Mouse (Mus musculus) heart, embryonic 10.5 days (tissue): ENCODE measurements around the gene Ctdnep1. TPM values are rescaled to one million over a fixed set of nuclear protein-coding genes. Genes with fewer than 3 reads are reported as not detected.

Experiments used
- DNase-seq: peaks from one replicate; pipeline ENCODE4 v3.0.0-alpha.2; 2017; ENCODE audit warnings: low spot score
- H3K27ac ChIP-seq: fragments of 300-500 bp; sonication (generic); 2 replicates; pipeline ENCODE4 v1.5.1; 2016; ENCODE audit warnings: mild to moderate bottlenecking
- H3K27me3 ChIP-seq: fragments of 300-500 bp; sonication (generic); 2 replicates; pipeline ENCODE4 v1.6.1; 2016; ENCODE audit warnings: mild to moderate bottlenecking; ENCODE audit not compliant: poor library complexity, insufficient read depth, severe bottlenecking
- H3K36me3 ChIP-seq: fragments of 300-500 bp; sonication (generic); 2 replicates; pipeline ENCODE4 v1.6.1; 2016; ENCODE audit warnings: mild to moderate bottlenecking, moderate library complexity
- H3K4me1 ChIP-seq: fragments of 300-500 bp; sonication (generic); 2 replicates; pipeline ENCODE4 v1.6.1; 2016; ENCODE audit warnings: mild to moderate bottlenecking
- H3K4me3 ChIP-seq: fragments of 300-500 bp; sonication (generic); 2 replicates; pipeline ENCODE4 v1.5.1; 2016; ENCODE audit warnings: mild to moderate bottlenecking, moderate library complexity
- H3K9me3 ChIP-seq: fragments of 300-500 bp; sonication (generic); 2 replicates; pipeline ENCODE4 v1.6.1; 2016; ENCODE audit warnings: mild to moderate bottlenecking, moderate library complexity
- WGBS: fragments of 180-500 bp; shearing (Covaris S2); methylation state at CpG from one replicate; pipeline ENCODE4 v1.1.7; 2016; 5-methylcytosine and 5-hydroxymethylcytosine counted together
- polyA plus RNA-seq: library from polyadenylated mRNA; unstranded; fragments of >200 nt; fragmentation: Nextera tagmentation; extraction: Ambion mirVana; gene quantifications from 2 replicates; pipeline ENCODE4 v1.2.1, GENCODE M21; 2016

The Ctdnep1 gene
- polyA plus RNA-seq, 1 experiment from 2014 or later = 23.8 TPM

- 71% methylated on average over 1 of the region's 1 CpGs for WGBS
- Histone ChIP-seq H3K36me3 (no peaks in the 10 kb centered on the region), H3K4me1 (peaks cover 4% of the 10 kb centered on the region; the same call in 1 of the 2 replicates), H3K27ac (no peak overlapping the region), H3K9me3 (no peaks in the 10 kb centered on the region), H3K4me3 (no peak overlapping the region), H3K27me3 (peaks cover 2% of the 10 kb centered on the region; the same call in 1 of the 2 replicates)
- no peak for DNase-seq
Measured at GRCm38 (mm10) chr11:69956218-69956617, 24.7 kb upstream of the Ctdnep1 start.

GRCm38 (mm10) chr11:69960616-69961015, 20.3 kb upstream of the Ctdnep1 start:
- Histone ChIP-seq H3K27ac (no peak overlapping the region), H3K9me3 (no peaks in the 10 kb centered on the region), H3K4me1 (peaks cover 9% of the 10 kb centered on the region), H3K36me3 (no peaks in the 10 kb centered on the region), H3K4me3 (no peak overlapping the region), H3K27me3 (peaks cover 43% of the 10 kb centered on the region)
- WGBS = 27% methylated on average over 5 of the region's 5 CpGs
- no peak for DNase-seq

- Histone ChIP-seq H3K27me3 (peaks cover 55% of the 10 kb centered on the region), H3K4me3 (no peak overlapping the region), H3K27ac (no peak overlapping the region), H3K4me1 (peaks cover 20% of the 10 kb centered on the region), H3K36me3 (no peaks in the 10 kb centered on the region), H3K9me3 (no peaks in the 10 kb centered on the region)
- 44% methylated on average over 5 of the region's 5 CpGs for WGBS
- DNase-seq = no peak
Measured at GRCm38 (mm10) chr11:69961841-69962240, 19.1 kb upstream of the Ctdnep1 start.

- WGBS = 10% methylated on average over 24 of the region's 24 CpGs
- H3K36me3 ChIP-seq = peaks cover 18% of the 10 kb centered on the region
- H3K4me1 ChIP-seq = peaks cover 21% of the 10 kb centered on the region
- no peak for DNase-seq
- H3K4me3 ChIP-seq = peak within 1 kb of the TSS; percentile 59
- H3K9me3 ChIP-seq = no peaks in the 10 kb centered on the region
- H3K27ac ChIP-seq = 0 out of 2 replicates have a peak within 1 kb of the TSS, but pooled peaks have one; percentile 43
- H3K27me3 ChIP-seq = peaks cover 74% of the 10 kb centered on the region
Measured at GRCm38 (mm10) chr11:69964650-69965270, 16.2 kb upstream of the Ctdnep1 start, which contains the start of gene Cldn7. Gene Cldn7, plus strand, starts transcription at chr11:69964779.

GRCm38 (mm10) chr11:69965271-69966005, 15.5 kb upstream of the Ctdnep1 start:
- Histone ChIP-seq H3K4me1 (peaks cover 21% of the 10 kb centered on the region), H3K36me3 (peaks cover 24% of the 10 kb centered on the region), H3K27me3 (peaks cover 74% of the 10 kb centered on the region), H3K9me3 (no peaks in the 10 kb centered on the region), H3K27ac (0 out of 2 replicates have a peak overlapping the region, but pooled peaks have one; percentile 43), H3K4me3 (peak overlapping the region; percentile 59)
- WGBS = 1% methylated on average over 49 of the region's 49 CpGs
- DNase-seq = no peak

GRCm38 (mm10) chr11:69966006-69966859, 14.7 kb upstream of the Ctdnep1 start:
- Histone ChIP-seq H3K27me3 (peaks cover 74% of the 10 kb centered on the region), H3K4me1 (peaks cover 21% of the 10 kb centered on the region), H3K4me3 (peak overlapping the region; percentile 59), H3K27ac (peak overlapping the region; percentile 78), H3K36me3 (peaks cover 28% of the 10 kb centered on the region), H3K9me3 (no peaks in the 10 kb centered on the region)
- no peak for DNase-seq
- WGBS = 2% methylated on average over 59 of the region's 59 CpGs

- Histone ChIP-seq H3K36me3 (peaks cover 36% of the 10 kb centered on the region), H3K27me3 (peaks cover 67% of the 10 kb centered on the region), H3K27ac (peak overlapping the region; percentile 78), H3K9me3 (no peaks in the 10 kb centered on the region), H3K4me3 (peak overlapping the region; percentile 59), H3K4me1 (peaks cover 21% of the 10 kb centered on the region)
- DNase-seq = no peak
- WGBS = 36% methylated on average over 17 of the region's 17 CpGs
Measured at GRCm38 (mm10) chr11:69966860-69967517, 14.0 kb upstream of the Ctdnep1 start.

- H3K4me3 ChIP-seq = no peak overlapping the region
- WGBS = 82% methylated on average over 4 of the region's 4 CpGs
- peaks cover 49% of the 10 kb centered on the region for H3K27me3 ChIP-seq
- H3K36me3 ChIP-seq = peaks cover 54% of the 10 kb centered on the region
- no peak for DNase-seq
- no peak overlapping the region for H3K27ac ChIP-seq
- peaks cover 21% of the 10 kb centered on the region for H3K4me1 ChIP-seq
- no peaks in the 10 kb centered on the region for H3K9me3 ChIP-seq
Measured at GRCm38 (mm10) chr11:69968793-69969192, 12.2 kb upstream of the Ctdnep1 start.

GRCm38 (mm10) chr11:69970222-69970621, 10.7 kb upstream of the Ctdnep1 start:
- H3K36me3 ChIP-seq = peaks cover 68% of the 10 kb centered on the region
- no peak overlapping the region for H3K4me3 ChIP-seq
- H3K27ac ChIP-seq = no peak overlapping the region
- peaks cover 35% of the 10 kb centered on the region for H3K27me3 ChIP-seq
- peaks cover 15% of the 10 kb centered on the region for H3K4me1 ChIP-seq
- H3K9me3 ChIP-seq = no peaks in the 10 kb centered on the region
- no peak for DNase-seq
- WGBS = 81% methylated on average over 6 of the region's 6 CpGs

- Histone ChIP-seq H3K4me1 (peaks cover 12% of the 10 kb centered on the region), H3K36me3 (peaks cover 74% of the 10 kb centered on the region), H3K27me3 (peaks cover 30% of the 10 kb centered on the region), H3K27ac (no peak overlapping the region), H3K4me3 (no peak overlapping the region), H3K9me3 (no peaks in the 10 kb centered on the region)
- 87% methylated on average over 3 of the region's 3 CpGs for WGBS
- DNase-seq = no peak
Measured at GRCm38 (mm10) chr11:69970775-69971174, 10.2 kb upstream of the Ctdnep1 start.

- H3K4me1 ChIP-seq = peaks cover 7% of the 10 kb centered on the region
- H3K4me3 ChIP-seq = no peak overlapping the region
- no peak for DNase-seq
- no peaks in the 10 kb centered on the region for H3K27me3 ChIP-seq
- H3K36me3 ChIP-seq = peaks cover 83% of the 10 kb centered on the region
- H3K27ac ChIP-seq = no peak overlapping the region
- H3K9me3 ChIP-seq = no peaks in the 10 kb centered on the region
- WGBS = 95% methylated on average over 2 of the region's 2 CpGs
Measured at GRCm38 (mm10) chr11:69974907-69975306, 6.0 kb upstream of the Ctdnep1 start.

- Histone ChIP-seq H3K36me3 (peaks cover 74% of the 10 kb centered on the region), H3K27ac (no peak overlapping the region), H3K4me3 (no peak overlapping the region), H3K9me3 (no peaks in the 10 kb centered on the region), H3K27me3 (no peaks in the 10 kb centered on the region), H3K4me1 (peaks cover 7% of the 10 kb centered on the region)
- DNase-seq = no peak
- 46% methylated on average over 4 of the region's 4 CpGs for WGBS
Measured at GRCm38 (mm10) chr11:69976271-69976670, 4.7 kb upstream of the Ctdnep1 start.
